Mouse (Mus musculus) brain, embryonic 14.5 days (tissue): Measurements from ENCODE around the gene Pdlim1.

Source experiments
- CTCF ChIP-seq: fragments of 200-500 bp; IDR thresholded peaks from 2 replicates; pipeline ENCODE4 v1.5.1; 2012; ENCODE audit warnings: inconsistent platforms, mild to moderate bottlenecking, moderate library complexity, borderline replicate concordance; ENCODE audit not compliant: insufficient read depth, insufficient read length; ENCODE audit errors: extremely low read depth
- POLR2A ChIP-seq: fragments of 200-500 bp; IDR thresholded peaks from 2 replicates; pipeline ENCODE4 v1.6.1; 2012; ENCODE audit warnings: mild to moderate bottlenecking, inconsistent platforms, borderline replicate concordance; ENCODE audit not compliant: poor library complexity, insufficient read depth, insufficient read length, severe bottlenecking; ENCODE audit errors: extremely low read depth

- TF ChIP-seq CTCF (no peak), POLR2A (no peak)
Observed at GRCm38 (mm10) chr19:40302477-40302876, 30.8 kb upstream of the Pdlim1 start.
